Mouse (Mus musculus) ES-CJ7 (cell line): Measurements from ENCODE around the gene H2al1o.
"Not testable (repeated sequence)": the region's sequence is repeated elsewhere in the genome, so short reads cannot be mapped to it uniquely, and the experiment has no call there.

Source experiments
- DNase-seq: peaks from one replicate; pipeline ENCODE4 v3.0.0; 2011; ENCODE audit warnings: low read depth, low spot score

Gene H2al1o

DNA sequence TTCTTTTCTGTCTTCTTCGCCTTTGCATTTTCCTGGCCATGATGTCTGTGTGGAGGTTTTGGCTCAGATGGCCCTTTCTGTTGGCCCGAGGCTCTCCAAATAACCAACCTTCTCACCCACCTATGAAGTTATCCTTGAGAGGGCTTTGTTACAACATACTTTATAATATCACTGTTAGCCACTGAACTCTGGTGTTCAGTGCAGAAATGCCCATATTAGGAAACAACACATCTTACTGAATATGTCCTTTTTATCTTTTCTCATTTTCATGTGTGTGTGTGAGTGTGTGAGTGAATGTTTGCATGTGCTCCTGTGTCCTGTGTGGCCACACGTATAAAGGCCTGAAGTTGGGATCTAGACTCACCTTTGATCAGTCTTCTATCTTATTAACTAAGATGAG lies at the start of gene H2al1o:
Gene H2al1o, minus strand, starts transcription at position 101 of the 400 bp plus-strand sequence.
- DNase-seq: not testable (repeated sequence)

DNA sequence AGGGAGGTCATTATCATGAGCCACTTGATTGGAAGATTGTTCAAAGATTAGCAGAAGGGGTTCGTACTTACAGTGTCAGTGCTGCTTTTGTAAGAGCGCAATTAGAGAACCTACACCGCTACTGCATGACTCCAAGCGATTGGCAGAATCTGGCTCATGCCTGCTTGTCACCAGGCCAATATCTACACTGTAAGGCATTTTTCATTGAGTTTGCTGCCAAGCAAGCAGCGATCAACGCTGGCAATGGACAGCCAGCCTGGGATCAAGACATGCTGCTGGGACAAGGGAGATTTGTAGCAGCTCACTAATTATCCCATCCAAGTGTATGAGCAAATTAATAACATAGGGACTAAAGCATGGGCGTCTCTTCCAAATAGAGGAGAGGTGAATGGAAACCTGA lies 25.8 kb upstream of the H2al1o start:
- DNase-seq: not testable (repeated sequence)

DNA sequence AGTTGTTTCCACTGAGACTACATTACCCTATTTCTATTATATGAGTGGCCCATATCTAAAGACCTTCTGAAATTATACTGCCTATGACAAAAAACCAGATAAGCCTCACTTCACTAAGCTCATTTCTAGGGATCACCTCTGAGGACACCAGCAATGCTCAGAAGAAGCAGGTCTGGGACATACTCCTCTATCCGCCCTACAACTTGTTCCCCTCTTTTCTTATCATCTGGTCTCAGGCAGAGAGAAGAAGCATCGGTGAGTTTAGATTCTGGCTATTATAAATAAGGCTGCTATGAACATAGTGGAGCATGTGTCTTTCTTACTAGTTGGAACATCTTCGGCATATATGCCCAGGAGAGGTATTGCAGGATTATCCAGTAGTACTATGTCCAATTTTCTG lies 35.3 kb downstream of the H2al1o start:
- DNase-seq: no peak
